Mouse (Mus musculus): ENCODE results near the gene Yrdc.

- no peak for TF ChIP-seq CTCF (conservative IDR thresholded peaks at IDR 0.05; ENCODE audit: low read length)
- no peak for TF ChIP-seq NANOG (IDR thresholded peaks at IDR 0.05; ENCODE audit: borderline replicate concordance, low read length)
Observed at GRCm38 (mm10) chr4:124838035-124838700, 12.3 kb upstream of the Yrdc start.
